Mouse (Mus musculus): ENCODE data around the gene Nod1. TPM values are rescaled to one million over a fixed set of nuclear protein-coding genes. Genes with fewer than 3 reads are reported as not detected.
A peak's percentile ranks its signal among the peaks of the same experiment; 100 is the strongest.
"Not testable (repeated sequence)": the region's sequence is repeated elsewhere in the genome, so short reads cannot be mapped to it uniquely, and the experiment has no call there.

The Nod1 gene
- polyA plus RNA-seq, 1 experiment from 2014 or later = 3.0 TPM

DNA sequence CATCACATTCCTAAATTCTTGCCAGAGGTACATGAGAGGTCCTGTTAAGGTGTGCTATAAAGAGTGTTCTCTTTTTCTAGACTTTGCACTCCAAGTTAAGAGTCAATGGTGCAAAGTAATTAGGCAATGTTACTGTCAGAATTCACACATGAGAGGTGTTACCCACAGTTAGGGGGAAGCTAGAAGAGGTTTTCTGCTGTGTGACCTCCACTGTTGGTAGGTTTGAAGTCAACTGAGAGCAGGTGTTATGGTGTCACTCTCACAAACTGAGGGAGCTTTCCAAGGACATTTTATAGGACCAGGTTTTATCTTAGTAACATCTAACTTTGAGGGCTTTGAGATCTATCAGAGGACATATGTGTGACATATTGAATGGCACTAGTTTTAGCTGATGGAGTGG, 16.5 kb downstream of the Nod1 start:
- H3K36me3 ChIP-seq (ENCODE audit: control insufficient read depth, insufficient read depth, low read length) = no peaks in the 10 kb centered on the region
- no peaks in the 10 kb centered on the region for H3K27me3 ChIP-seq (ENCODE audit: control insufficient read depth, insufficient read depth, low read length)
- no peak for ATAC-seq (ENCODE audit: insufficient read depth, low FRiP score, low TSS enrichment)
- no peak overlapping the region for H3K27ac ChIP-seq (ENCODE audit: low read depth, low read length)
- DNase-seq (ENCODE audit: low spot score) = no peak
- no peak overlapping the region for H3K9ac ChIP-seq (ENCODE audit: low read length)
- H3K4me1 ChIP-seq (ENCODE audit: control insufficient read depth, insufficient read depth, low read length) = no peaks in the 10 kb centered on the region
- H3K9me3 ChIP-seq (ENCODE audit: control insufficient read depth, low read length) = no peaks in the 10 kb centered on the region
- H3K4me2 ChIP-seq (ENCODE audit: low read depth) = no peak overlapping the region
- no peak overlapping the region for H3K4me3 ChIP-seq (ENCODE audit: low read depth, low read length)

DNA sequence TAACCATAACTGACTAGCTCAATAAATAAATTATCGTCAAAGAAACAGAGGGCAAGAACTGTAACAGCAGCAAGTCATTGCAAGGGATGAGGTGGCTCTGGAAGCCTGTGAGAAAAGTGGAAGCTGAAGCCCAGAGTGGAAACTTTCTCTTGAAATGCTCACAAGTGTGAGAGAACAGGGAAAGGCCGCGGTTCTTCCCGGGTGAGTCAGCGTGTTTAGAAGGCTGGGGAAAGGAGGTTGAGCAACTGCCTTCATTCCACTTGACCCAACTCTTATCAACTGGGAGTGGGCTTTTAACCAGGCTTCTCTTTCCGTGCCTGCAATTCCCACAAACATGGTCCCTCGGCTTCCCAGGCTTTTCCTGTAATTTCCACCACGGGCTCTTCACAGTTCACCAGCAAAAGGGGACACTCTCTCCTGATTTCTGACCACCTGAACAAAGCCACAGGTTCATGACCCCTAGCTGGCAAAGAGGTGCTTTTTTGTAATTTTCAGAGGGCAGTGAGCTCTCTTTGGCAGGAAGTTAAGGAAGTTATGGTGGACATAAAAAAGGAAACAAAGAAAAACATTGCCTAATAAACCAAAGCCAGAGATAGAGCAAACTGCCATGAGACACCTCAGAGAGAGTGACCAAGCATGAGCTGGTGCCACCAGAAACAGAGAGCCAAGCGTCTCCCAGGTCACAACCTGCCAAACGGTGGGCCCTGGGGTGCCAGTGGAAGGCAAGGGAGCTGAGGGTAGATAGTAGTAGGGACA, 17.6 kb downstream of the Nod1 start:
- H3K4me3 ChIP-seq (ENCODE audit: low read depth, low read length) = no peak overlapping the region
- no peaks in the 10 kb centered on the region for H3K36me3 ChIP-seq (ENCODE audit: control insufficient read depth, insufficient read depth, low read length)
- H3K27me3 ChIP-seq (ENCODE audit: control insufficient read depth, insufficient read depth, low read length) = no peaks in the 10 kb centered on the region
- DNase-seq (ENCODE audit: low spot score) (no peak), ATAC-seq (ENCODE audit: insufficient read depth, low FRiP score, low TSS enrichment) (no peak)
- H3K27ac ChIP-seq (ENCODE audit: low read depth, low read length) = no peak overlapping the region
- no peaks in the 10 kb centered on the region for H3K4me1 ChIP-seq (ENCODE audit: control insufficient read depth, insufficient read depth, low read length)
- no peak overlapping the region for H3K4me2 ChIP-seq (ENCODE audit: low read depth)
- no peak overlapping the region for H3K9ac ChIP-seq (ENCODE audit: low read length)
- WGBS = 89% methylated on average over 10 of the region's 10 CpGs
- H3K9me3 ChIP-seq (ENCODE audit: control insufficient read depth, low read length) = no peaks in the 10 kb centered on the region

GRCm38 (mm10) chr6:54953399-54953798, 19.0 kb downstream of the Nod1 start:
- not testable (repeated sequence) for ATAC-seq (ENCODE audit: insufficient read depth, low FRiP score, low TSS enrichment); H3K4me1 ChIP-seq (ENCODE audit: control insufficient read depth, insufficient read depth, low read length); H3K36me3 ChIP-seq (ENCODE audit: control insufficient read depth, insufficient read depth, low read length); DNase-seq (ENCODE audit: low spot score); H3K27me3 ChIP-seq (ENCODE audit: control insufficient read depth, insufficient read depth, low read length); H3K4me2 ChIP-seq (ENCODE audit: low read depth); H3K4me3 ChIP-seq (ENCODE audit: low read depth, low read length); H3K27ac ChIP-seq (ENCODE audit: low read depth, low read length); H3K9ac ChIP-seq (ENCODE audit: low read length); H3K9me3 ChIP-seq (ENCODE audit: control insufficient read depth, low read length)
- 82% methylated on average over 4 of the region's 4 CpGs for WGBS

- no peaks in the 10 kb centered on the region for H3K27me3 ChIP-seq (ENCODE audit: control insufficient read depth, insufficient read depth, low read length)
- DNase-seq (ENCODE audit: low spot score) (no peak), ATAC-seq (ENCODE audit: insufficient read depth, low FRiP score, low TSS enrichment) (no peak)
- no peaks in the 10 kb centered on the region for H3K4me1 ChIP-seq (ENCODE audit: control insufficient read depth, insufficient read depth, low read length)
- H3K27ac ChIP-seq (ENCODE audit: low read depth, low read length) = no peak overlapping the region
- 95% methylated on average over 3 of the region's 3 CpGs for WGBS
- no peak overlapping the region for H3K4me2 ChIP-seq (ENCODE audit: low read depth)
- H3K4me3 ChIP-seq (ENCODE audit: low read depth, low read length) = no peak overlapping the region
- H3K9me3 ChIP-seq (ENCODE audit: control insufficient read depth, low read length) = no peaks in the 10 kb centered on the region
- no peaks in the 10 kb centered on the region for H3K36me3 ChIP-seq (ENCODE audit: control insufficient read depth, insufficient read depth, low read length)
- H3K9ac ChIP-seq (ENCODE audit: low read length) = no peak overlapping the region
Observed at GRCm38 (mm10) chr6:54952542-54952941, 19.9 kb downstream of the Nod1 start.

GRCm38 (mm10) chr6:54948682-54949081, 23.7 kb downstream of the Nod1 start:
- no peaks in the 10 kb centered on the region; the same call in 1 of the 2 replicates for H3K4me1 ChIP-seq (ENCODE audit: control insufficient read depth, insufficient read depth, low read length)

DNA sequence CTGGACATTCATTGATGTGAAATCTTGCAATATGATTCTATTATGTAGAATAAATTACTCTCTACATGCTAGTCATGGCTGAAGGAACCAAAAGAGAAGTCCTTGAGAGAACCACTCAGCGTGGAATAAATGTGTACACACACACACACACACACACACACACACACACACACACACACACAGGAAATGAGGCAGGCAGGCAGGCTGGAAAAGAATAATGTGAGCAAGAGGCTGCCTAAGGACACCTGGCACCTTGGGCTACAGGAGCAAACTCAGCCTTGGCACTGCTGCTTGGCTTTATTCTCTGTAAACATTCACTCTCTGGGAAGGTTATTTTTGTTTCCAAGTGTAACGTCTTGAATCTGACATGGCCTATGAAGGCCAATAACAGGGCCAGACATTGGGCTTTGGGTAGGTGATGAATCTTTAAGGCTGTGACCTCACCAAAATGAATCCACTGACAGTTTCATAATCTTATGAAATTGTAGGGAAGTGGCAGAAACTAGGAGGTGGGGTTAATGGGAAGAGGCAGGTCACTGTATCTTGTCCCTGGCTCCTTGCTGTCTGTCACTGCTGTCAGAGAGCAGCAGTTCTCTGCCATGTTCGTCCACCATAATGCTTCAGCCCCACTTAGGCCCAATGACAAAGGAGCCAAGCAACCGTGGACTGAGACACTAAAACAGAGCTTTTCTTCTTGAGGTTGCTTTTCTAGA, 26.0 kb downstream of the Nod1 start:
- no peak overlapping the region for H3K4me3 ChIP-seq (ENCODE audit: low read depth, low read length)
- H3K4me1 ChIP-seq (ENCODE audit: control insufficient read depth, insufficient read depth, low read length) = no peaks in the 10 kb centered on the region; the same call in 1 of the 2 replicates
- no peaks in the 10 kb centered on the region; the same call in 1 of the 2 replicates for H3K36me3 ChIP-seq (ENCODE audit: control insufficient read depth, insufficient read depth, low read length)
- WGBS = 81% methylated on average over 4 of the region's 4 CpGs
- H3K27me3 ChIP-seq (ENCODE audit: control insufficient read depth, insufficient read depth, low read length) = 0 out of 2 replicates have a peak, but pooled peaks cover 8% of the 10 kb centered on the region
- H3K9ac ChIP-seq (ENCODE audit: low read length) = no peak overlapping the region
- no peak overlapping the region for H3K4me2 ChIP-seq (ENCODE audit: low read depth)
- ATAC-seq (ENCODE audit: insufficient read depth, low FRiP score, low TSS enrichment) (no peak), DNase-seq (ENCODE audit: low spot score) (no peak)
- no peak overlapping the region for H3K27ac ChIP-seq (ENCODE audit: low read depth, low read length)
- no peaks in the 10 kb centered on the region for H3K9me3 ChIP-seq (ENCODE audit: control insufficient read depth, low read length)

More at GRCm38 (mm10) chr6:54948682-54949081, 23.7 kb downstream of the Nod1 start:
- Histone ChIP-seq H3K27me3 (ENCODE audit: control insufficient read depth, insufficient read depth, low read length) (0 out of 2 replicates have a peak, but pooled peaks cover 4% of the 10 kb centered on the region), H3K4me2 (ENCODE audit: low read depth) (no peak overlapping the region), H3K9me3 (ENCODE audit: control insufficient read depth, low read length) (no peaks in the 10 kb centered on the region), H3K27ac (ENCODE audit: low read depth, low read length) (no peak overlapping the region), H3K9ac (ENCODE audit: low read length) (no peak overlapping the region), H3K4me3 (ENCODE audit: low read depth, low read length) (no peak overlapping the region), H3K36me3 (ENCODE audit: control insufficient read depth, insufficient read depth, low read length) (no peaks in the 10 kb centered on the region; the same call in 1 of the 2 replicates)
- DNase-seq (ENCODE audit: low spot score) (no peak), ATAC-seq (ENCODE audit: insufficient read depth, low FRiP score, low TSS enrichment) (no peak)
- 82% methylated on average over 5 of the region's 5 CpGs for WGBS

- Histone ChIP-seq H3K27me3 (ENCODE audit: control insufficient read depth, insufficient read depth, low read length) (0 out of 2 replicates have a peak, but pooled peaks cover 8% of the 10 kb centered on the region), H3K9me3 (ENCODE audit: control insufficient read depth, low read length) (no peaks in the 10 kb centered on the region), H3K4me1 (ENCODE audit: control insufficient read depth, insufficient read depth, low read length) (no peaks in the 10 kb centered on the region; the same call in 1 of the 2 replicates), H3K36me3 (ENCODE audit: control insufficient read depth, insufficient read depth, low read length) (no peaks in the 10 kb centered on the region; the same call in 1 of the 2 replicates), H3K4me3 (ENCODE audit: low read depth, low read length) (no peak overlapping the region), H3K4me2 (ENCODE audit: low read depth) (no peak overlapping the region), H3K9ac (ENCODE audit: low read length) (no peak overlapping the region), H3K27ac (ENCODE audit: low read depth, low read length) (no peak overlapping the region)
- DNase-seq (ENCODE audit: low spot score) (no peak), ATAC-seq (ENCODE audit: insufficient read depth, low FRiP score, low TSS enrichment) (no peak)
- 77% methylated on average over 16 of the region's 16 CpGs for WGBS
Observed at GRCm38 (mm10) chr6:54944551-54944950, 27.9 kb downstream of the Nod1 start.

- H3K4me1 ChIP-seq (ENCODE audit: control insufficient read depth, insufficient read depth, low read length) = no peaks in the 10 kb centered on the region; the same call in 1 of the 2 replicates
- WGBS = 49% methylated on average over 24 of the region's 24 CpGs
- no peaks in the 10 kb centered on the region; the same call in 1 of the 2 replicates for H3K36me3 ChIP-seq (ENCODE audit: control insufficient read depth, insufficient read depth, low read length)
- no peaks in the 10 kb centered on the region for H3K9me3 ChIP-seq (ENCODE audit: control insufficient read depth, low read length)
- ATAC-seq (ENCODE audit: insufficient read depth, low FRiP score, low TSS enrichment) (no peak), DNase-seq (ENCODE audit: low spot score) (peak; percentile 21)
- no peak overlapping the region for H3K9ac ChIP-seq (ENCODE audit: low read length)
- H3K4me3 ChIP-seq (ENCODE audit: low read depth, low read length) = no peak overlapping the region
- 0 out of 2 replicates have a peak, but pooled peaks cover 8% of the 10 kb centered on the region for H3K27me3 ChIP-seq (ENCODE audit: control insufficient read depth, insufficient read depth, low read length)
- H3K4me2 ChIP-seq (ENCODE audit: low read depth) = no peak overlapping the region
- no peak overlapping the region for H3K27ac ChIP-seq (ENCODE audit: low read depth, low read length)
Observed at GRCm38 (mm10) chr6:54943753-54944152, 28.7 kb downstream of the Nod1 start.

All from neural tube, embryonic 11.5 days (tissue).